Comparison of ENCODE assay signal across 8 mouse cellular contexts in the genomic region with DNA sequence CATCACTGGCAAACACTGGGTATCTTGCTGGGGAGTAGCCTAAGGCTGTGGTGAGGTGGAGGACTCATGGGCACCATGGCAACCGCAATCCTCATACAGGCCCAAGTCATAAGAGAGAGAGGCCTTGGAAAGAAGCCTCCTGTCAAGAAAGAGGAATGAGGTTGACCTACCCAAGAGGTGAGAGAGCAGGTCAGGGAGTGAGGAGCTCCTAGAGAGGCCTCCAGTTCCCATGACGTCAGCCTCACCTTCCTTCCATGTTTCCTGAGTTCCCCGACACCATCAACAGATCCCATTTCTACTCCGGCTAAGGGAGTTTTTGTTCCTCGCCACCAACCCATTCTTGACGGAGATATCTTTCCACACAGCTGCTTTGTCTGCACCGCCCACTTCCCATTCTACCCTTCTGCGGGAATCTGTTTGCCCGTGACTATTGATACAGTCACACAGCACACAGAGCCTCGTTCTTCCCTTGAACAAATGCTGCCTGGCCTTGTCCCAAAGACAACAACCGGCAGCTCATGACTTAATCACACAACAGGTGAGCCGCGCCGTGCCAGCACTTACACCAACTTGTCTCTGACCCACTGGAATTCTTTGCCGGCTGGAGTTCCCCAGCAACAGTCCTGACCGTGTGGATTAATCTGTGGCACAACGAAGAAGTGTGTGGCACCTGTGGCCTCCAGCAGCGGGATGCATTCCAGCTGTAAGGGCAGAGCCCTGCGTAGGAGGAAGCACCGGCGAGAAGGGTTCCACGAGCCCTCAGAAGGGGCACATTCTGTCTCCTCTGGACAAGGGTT.
DNase-seq lines count a peak whose midpoint lies in the region; ATAC-seq lines count a peak whose summit lies in the region.

No protein-coding gene starts in this region.

- peak; percentile 24 for DNase-seq in layer of hippocampus, adult 11-12 months (ENCODE audit: low spot score)
- no peak for DNase-seq in layer of hippocampus, adult 9-10 months (ENCODE audit: low spot score)
- peak; percentile 27 for DNase-seq in gastrocnemius, postnatal 25 days
- peak; percentile 27 to 29 for DNase-seq in layer of hippocampus, postnatal 36 days
- no peak for DNase-seq in adrenal gland, postnatal 25 days
- no peak for DNase-seq in spleen, adult 18-20 months
- DNase-seq in left cerebral cortex, adult 11 months (ENCODE audit: low spot score), result no peak

- peak; percentile 53 for ATAC-seq in megakaryocyte, adult 5-6 weeks (ENCODE audit: poor library complexity, severe bottlenecking)

Comparison
In these comparisons a context has a peak if more than half of its experiments do, and no peak if none do; other contexts are left out.
1. DNase-seq: peak in layer of hippocampus, adult 11-12 months (single experiment), gastrocnemius, postnatal 25 days (single experiment) and layer of hippocampus, postnatal 36 days (2 of 2); none in layer of hippocampus, adult 9-10 months (single experiment), adrenal gland, postnatal 25 days (single experiment), spleen, adult 18-20 months (0 of 2) and left cerebral cortex, adult 11 months (single experiment).